Mouse (Mus musculus) lung, embryonic 14.5 days (tissue): ENCODE results near the gene Lmod3. TPM values are rescaled to one million over a fixed set of nuclear protein-coding genes. Genes with fewer than 3 reads are reported as not detected.

Source experiments
- ATAC-seq: fragments of 200-750 bp; cut with Nextera tagmentation; 2 replicates; pipeline ENCODE4 v1.8.0; 2017; ENCODE audit warnings: mild to moderate bottlenecking, moderate TSS enrichment, moderate library complexity; ENCODE audit not compliant: insufficient read depth
- DNase-seq: peaks from one replicate; pipeline ENCODE4 v3.0.0-alpha.2; 2015
- H3K27ac ChIP-seq: fragments of 300-500 bp; sonication (generic); 2 replicates; pipeline ENCODE4 v1.5.1; 2014; ENCODE audit warnings: low read depth, mild to moderate bottlenecking, moderate library complexity
- H3K27me3 ChIP-seq: fragments of 300-500 bp; sonication (generic); 2 replicates; pipeline ENCODE4 v1.6.1; 2014; ENCODE audit warnings: low read length, control low read depth; ENCODE audit not compliant: insufficient read depth
- H3K36me3 ChIP-seq: fragments of 300-500 bp; sonication (generic); 2 replicates; pipeline ENCODE4 v1.6.1; 2014; ENCODE audit warnings: control low read depth; ENCODE audit not compliant: insufficient read depth
- H3K4me1 ChIP-seq: fragments of 300-500 bp; sonication (generic); 2 replicates; pipeline ENCODE4 v1.6.1; 2014; ENCODE audit warnings: antibody characterized with exemption, control low read depth; ENCODE audit not compliant: insufficient read depth
- H3K4me2 ChIP-seq: fragments of 300-500 bp; sonication (generic); 2 replicates; pipeline ENCODE4 v1.6.1; 2014; ENCODE audit warnings: mild to moderate bottlenecking
- H3K4me3 ChIP-seq: fragments of 300-500 bp; sonication (generic); 2 replicates; pipeline ENCODE4 v1.5.1; 2014; ENCODE audit warnings: low read depth, low read length
- H3K9ac ChIP-seq: fragments of 300-500 bp; sonication (generic); 2 replicates; pipeline ENCODE4 v1.6.1; 2014
- H3K9me3 ChIP-seq: fragments of 300-500 bp; sonication (generic); 2 replicates; pipeline ENCODE4 v1.6.1; 2016; ENCODE audit warnings: low read depth, low read length, control low read depth
- CTCF ChIP-seq: IDR thresholded peaks from 2 replicates; pipeline ENCODE4 v1.5.1; 2016; ENCODE audit warnings: antibody characterized with exemption, low read depth
- WGBS: fragments of 180-500 bp; shearing (Covaris S2); extraction: QIAGEN DNeasy Blood & Tissue Kit; methylation state at CpG from one replicate; pipeline ENCODE4 v1.1.7; 2014; 5-methylcytosine and 5-hydroxymethylcytosine counted together
- polyA plus RNA-seq: library from polyadenylated mRNA; unstranded; fragments of >200 nt; fragmentation: Nextera tagmentation; extraction: Ambion mirVana; gene quantifications from 2 replicates; pipeline ENCODE4 v1.2.1, GENCODE M21; 2014

Lmod3 gene
- polyA plus RNA-seq, 1 experiment from 2014 or later: 0.11 TPM

- H3K27ac ChIP-seq: no peak overlapping the region
- no peak for DNase-seq
These were observed 36.3 kb downstream of the Lmod3 start for GRCm38 (mm10) chr6:97216154-97216821.

GRCm38 (mm10) chr6:97211981-97212380, 40.6 kb downstream of the Lmod3 start:
- Histone ChIP-seq H3K9me3 (no peaks in the 10 kb centered on the region), H3K9ac (0 out of 2 replicates have a peak overlapping the region, but pooled peaks have one; percentile 34), H3K4me2 (peak overlapping the region; percentile 89), H3K27ac (no peak overlapping the region), H3K27me3 (no peaks in the 10 kb centered on the region), H3K36me3 (no peaks in the 10 kb centered on the region), H3K4me1 (peaks cover 7% of the 10 kb centered on the region; the same call in 1 of the 2 replicates), H3K4me3 (peak overlapping the region; percentile 60)
- ATAC-seq (no peak), DNase-seq (peak; percentile 26)
- no peak for TF ChIP-seq CTCF
- 59% methylated on average over 12 of the region's 12 CpGs for WGBS

More at GRCm38 (mm10) chr6:97216154-97216821, 36.3 kb downstream of the Lmod3 start:
- Histone ChIP-seq H3K9ac (no peak overlapping the region), H3K36me3 (no peaks in the 10 kb centered on the region), H3K4me1 (peaks cover 7% of the 10 kb centered on the region; the same call in 1 of the 2 replicates), H3K27me3 (no peaks in the 10 kb centered on the region), H3K9me3 (no peaks in the 10 kb centered on the region), H3K4me2 (no peak overlapping the region), H3K4me3 (no peak overlapping the region)
- no peak for TF ChIP-seq CTCF
- 77% methylated on average over 4 of the region's 4 CpGs for WGBS
- no peak for ATAC-seq

- ATAC-seq: peak; percentile 64
- Histone ChIP-seq H3K4me2 (peak overlapping the region; percentile 89), H3K9ac (peak overlapping the region; percentile 79), H3K4me3 (peak overlapping the region; percentile 60), H3K27me3 (no peaks in the 10 kb centered on the region), H3K27ac (peak overlapping the region; percentile 58; the same call in 1 of the 2 replicates), H3K4me1 (peaks cover 7% of the 10 kb centered on the region; the same call in 1 of the 2 replicates), H3K9me3 (no peaks in the 10 kb centered on the region), H3K36me3 (no peaks in the 10 kb centered on the region)
- TF ChIP-seq CTCF: no peak
- peak; percentile 48 for DNase-seq
- WGBS: 1% methylated on average over 22 of the region's 22 CpGs
These were observed 41.5 kb downstream of the Lmod3 start for GRCm38 (mm10) chr6:97210962-97211601.

GRCm38 (mm10) chr6:97210191-97210961, 42.2 kb downstream of the Lmod3 start, which contains the start of gene Arl6ip5:
Gene Arl6ip5, plus strand, starts transcription at chr6:97210689.
- no peak for TF ChIP-seq CTCF
- peak; percentile 83 for ATAC-seq

GRCm38 (mm10) chr6:97209751-97210150, 42.8 kb downstream of the Lmod3 start:
- Histone ChIP-seq H3K4me3 (no peak overlapping the region), H3K9me3 (no peaks in the 10 kb centered on the region), H3K9ac (no peak overlapping the region), H3K27me3 (no peaks in the 10 kb centered on the region), H3K4me1 (peaks cover 7% of the 10 kb centered on the region; the same call in 1 of the 2 replicates), H3K4me2 (no peak overlapping the region; the same call in 1 of the 2 replicates), H3K27ac (no peak overlapping the region), H3K36me3 (no peaks in the 10 kb centered on the region)
- no peak for DNase-seq
- ATAC-seq: no peak
- TF ChIP-seq CTCF: no peak
- WGBS: 80% methylated on average over 4 of the region's 4 CpGs

More at GRCm38 (mm10) chr6:97210191-97210961, 42.2 kb downstream of the Lmod3 start, which contains the start of gene Arl6ip5:
- DNase-seq: peak; percentile 96
- peak within 1 kb of the TSS; percentile 60 for H3K4me3 ChIP-seq
- no peaks in the 10 kb centered on the region for H3K27me3 ChIP-seq
- peaks cover 7% of the 10 kb centered on the region; the same call in 1 of the 2 replicates for H3K4me1 ChIP-seq
- H3K9ac ChIP-seq: peak within 1 kb of the TSS; percentile 79
- peak within 1 kb of the TSS; percentile 58; the same call in 1 of the 2 replicates for H3K27ac ChIP-seq
- H3K36me3 ChIP-seq: no peaks in the 10 kb centered on the region
- H3K9me3 ChIP-seq: no peaks in the 10 kb centered on the region
- peak within 1 kb of the TSS; percentile 89 for H3K4me2 ChIP-seq
- WGBS: 8% methylated on average over 32 of the region's 32 CpGs

- no peak overlapping the region for H3K4me2 ChIP-seq
- no peaks in the 10 kb centered on the region for H3K9me3 ChIP-seq
- WGBS: 44% methylated on average over 3 of the region's 3 CpGs
- TF ChIP-seq CTCF: no peak
- H3K27ac ChIP-seq: peak overlapping the region; percentile 25; the same call in 1 of the 2 replicates
- no peak for ATAC-seq
- no peak for DNase-seq
- H3K4me3 ChIP-seq: no peak overlapping the region
- H3K27me3 ChIP-seq: no peaks in the 10 kb centered on the region
- H3K9ac ChIP-seq: no peak overlapping the region
- peaks cover 7% of the 10 kb centered on the region; the same call in 1 of the 2 replicates for H3K4me1 ChIP-seq
- H3K36me3 ChIP-seq: no peaks in the 10 kb centered on the region
These were observed 43.4 kb downstream of the Lmod3 start for GRCm38 (mm10) chr6:97209201-97209600.
